Mouse (Mus musculus): ENCODE measurements around the gene Rad51b. TPM values are rescaled to one million over a fixed set of nuclear protein-coding genes. Genes with fewer than 3 reads are reported as not detected.

Rad51b gene
- total RNA-seq, 2 experiments from 2014 or later, result 0.36 TPM; not detected in 1

- no peak overlapping the region for H3K4me3 ChIP-seq
- no peak overlapping the region for H3K27ac ChIP-seq
- no peak for TF ChIP-seq CTCF (IDR thresholded peaks at IDR 0.05)
- intact Hi-C loops (cut with DNase I), result no loop called here
- DNase-seq (ENCODE audit: extremely low spot score in 1 of 2, low spot score in 2 of 2), result no peak
Measured at GRCm38 (mm10) chr12:79530275-79530902, 233.3 kb downstream of the Rad51b start.

- Histone ChIP-seq H3K27ac (no peak overlapping the region), H3K4me3 (no peak overlapping the region)
- intact Hi-C loops (cut with DNase I), result no loop called here
- TF ChIP-seq CTCF (IDR thresholded peaks at IDR 0.05), result no peak
- no peak for DNase-seq (ENCODE audit: extremely low spot score in 1 of 2, low spot score in 2 of 2)
Measured at GRCm38 (mm10) chr12:79531809-79532798, 235.0 kb downstream of the Rad51b start.

GRCm38 (mm10) chr12:79534778-79535177 lies 237.7 kb downstream of the Rad51b start:
- TF ChIP-seq CTCF (IDR thresholded peaks at IDR 0.05), result no peak
- intact Hi-C loops (cut with DNase I), result no loop called here
- Histone ChIP-seq H3K4me3 (no peak overlapping the region), H3K27ac (no peak overlapping the region)
- DNase-seq (ENCODE audit: extremely low spot score in 1 of 2, low spot score in 2 of 2), result no peak

GRCm38 (mm10) chr12:79535532-79536437 lies 238.7 kb downstream of the Rad51b start:
- H3K27ac ChIP-seq, result no peak overlapping the region

DNA sequence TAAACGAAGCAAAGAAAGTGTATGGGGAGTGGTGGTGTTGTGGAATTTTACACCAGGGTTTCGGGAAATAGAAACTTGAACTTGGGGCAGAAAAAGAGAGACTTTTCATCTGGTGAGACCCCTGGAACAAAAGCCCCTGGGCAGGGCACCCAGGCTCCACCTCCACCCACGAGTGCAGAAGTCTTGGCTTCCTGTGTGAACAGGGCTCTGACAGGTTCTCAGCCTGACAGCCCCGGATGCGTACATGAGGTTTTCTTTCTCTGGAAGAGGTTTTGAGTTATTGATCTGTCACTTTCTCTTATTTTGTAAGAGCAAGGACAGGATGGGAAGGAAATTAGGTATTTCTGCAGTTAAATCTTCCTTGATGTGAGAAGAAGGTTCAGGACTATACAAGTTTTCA lies 243.1 kb downstream of the Rad51b start:
- Histone ChIP-seq H3K27ac (no peak overlapping the region), H3K4me3 (no peak overlapping the region)
- no peak for TF ChIP-seq CTCF (IDR thresholded peaks at IDR 0.05)
- DNase-seq (ENCODE audit: extremely low spot score in 1 of 2, low spot score in 2 of 2), result no peak
- intact Hi-C loops (cut with DNase I), result no loop called here

More at GRCm38 (mm10) chr12:79535532-79536437, 238.7 kb downstream of the Rad51b start:
- TF ChIP-seq CTCF (IDR thresholded peaks at IDR 0.05), result no peak
- DNase-seq (ENCODE audit: extremely low spot score in 1 of 2, low spot score in 2 of 2), result no peak
- intact Hi-C loops (cut with DNase I), result no loop called here
- no peak overlapping the region for H3K4me3 ChIP-seq

- TF ChIP-seq CTCF (IDR thresholded peaks at IDR 0.05), result no peak
- Histone ChIP-seq H3K27ac (no peak overlapping the region), H3K4me3 (no peak overlapping the region)
- intact Hi-C loops (cut with DNase I), result no loop called here
- no peak for DNase-seq (ENCODE audit: extremely low spot score in 1 of 2, low spot score in 2 of 2)
Measured at GRCm38 (mm10) chr12:79541581-79541980, 244.5 kb downstream of the Rad51b start.

GRCm38 (mm10) chr12:79545063-79545462 lies 248.0 kb downstream of the Rad51b start:
- Histone ChIP-seq H3K27ac (no peak overlapping the region), H3K4me3 (no peak overlapping the region)
- no peak for TF ChIP-seq CTCF (IDR thresholded peaks at IDR 0.05)
- DNase-seq (ENCODE audit: extremely low spot score in 1 of 2, low spot score in 2 of 2), result no peak
- intact Hi-C loops (cut with DNase I), result no loop called here

DNA sequence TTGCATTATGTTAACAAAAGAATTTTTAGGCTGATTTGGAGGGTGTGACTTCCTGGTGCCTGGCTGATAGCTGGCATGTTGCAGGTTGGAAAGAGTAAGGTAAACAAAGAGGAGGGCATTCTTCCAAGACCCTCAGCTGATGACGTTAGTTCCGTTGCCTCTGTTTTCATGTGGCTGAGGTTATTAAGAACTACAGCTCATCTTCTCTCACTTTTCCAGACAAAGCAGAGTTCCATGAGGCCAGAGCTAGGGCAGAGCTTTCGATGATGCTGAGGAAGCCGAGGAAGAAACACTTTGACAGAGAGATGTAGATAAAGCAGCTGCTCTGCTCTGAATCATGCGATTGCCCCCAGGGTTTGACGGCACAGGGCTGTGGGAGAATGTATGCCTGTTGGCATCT lies 250.5 kb downstream of the Rad51b start:
- Histone ChIP-seq H3K4me3 (no peak overlapping the region), H3K27ac (no peak overlapping the region)
- intact Hi-C loops (cut with DNase I), result no loop called here
- no peak for TF ChIP-seq CTCF (IDR thresholded peaks at IDR 0.05)
- no peak for DNase-seq (ENCODE audit: extremely low spot score in 1 of 2, low spot score in 2 of 2)

DNA sequence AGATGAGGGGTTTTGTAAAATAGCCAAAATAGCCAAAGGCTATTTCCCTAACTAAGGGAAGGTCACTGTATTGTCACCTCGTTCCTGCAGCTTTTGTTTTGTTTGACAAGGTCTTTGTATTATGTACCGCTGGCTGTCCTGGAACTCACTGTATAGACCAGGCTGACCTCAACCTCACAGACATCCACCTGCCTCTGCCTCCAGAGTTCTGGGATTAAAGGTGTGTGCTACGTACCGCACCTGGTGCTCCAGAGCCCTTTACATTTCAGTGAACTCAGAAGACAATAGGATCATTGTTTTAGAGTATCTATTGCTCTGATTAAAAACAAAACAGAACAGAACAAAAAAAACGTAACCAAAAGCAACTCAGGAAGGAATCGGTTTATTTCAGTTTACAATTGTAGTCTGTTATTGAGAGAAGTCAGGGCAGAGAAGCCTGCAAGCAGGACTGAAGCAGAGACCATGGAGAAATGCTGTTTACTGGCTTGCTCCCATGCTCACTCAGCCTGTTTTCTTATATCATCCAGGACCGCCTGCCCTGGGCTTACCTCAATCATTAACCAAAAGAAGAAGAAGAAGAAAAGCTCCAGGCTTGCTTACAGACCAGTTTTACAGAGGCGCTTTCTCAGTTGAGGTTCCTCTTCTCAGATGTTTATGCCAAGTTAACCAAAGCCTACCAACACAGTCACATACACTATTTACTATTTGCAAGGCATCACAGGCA lies 251.7 kb downstream of the Rad51b start:
- Histone ChIP-seq H3K27ac (no peak overlapping the region), H3K4me3 (no peak overlapping the region)
- intact Hi-C loops (cut with DNase I), result no loop called here
- no peak for TF ChIP-seq CTCF (IDR thresholded peaks at IDR 0.05)
- DNase-seq (ENCODE audit: extremely low spot score in 1 of 2, low spot score in 2 of 2), result no peak

GRCm38 (mm10) chr12:79550049-79550682 lies 253.1 kb downstream of the Rad51b start:
- intact Hi-C loops (cut with DNase I), result no loop called here
- no peak overlapping the region for H3K27ac ChIP-seq
- no peak for DNase-seq (ENCODE audit: extremely low spot score in 1 of 2, low spot score in 2 of 2)
- no peak for TF ChIP-seq CTCF (IDR thresholded peaks at IDR 0.05)
- H3K4me3 ChIP-seq, result no peak overlapping the region

Data from left cerebral cortex, adult 2 months (tissue).